Mouse (Mus musculus): ENCODE data around the gene Bphl.

GRCm38 (mm10) chr13:34097086-34097485 lies 59.7 kb downstream of the Bphl start:
- TF ChIP-seq GATA1 (IDR thresholded peaks at IDR 0.05; ENCODE audit: borderline replicate concordance, low read length) = no peak
- TF ChIP-seq FLI1 (IDR thresholded peaks at IDR 0.05; ENCODE audit: low read length) = no peak
